Mouse (Mus musculus): ENCODE measurements around the gene Ankef1.

DNA sequence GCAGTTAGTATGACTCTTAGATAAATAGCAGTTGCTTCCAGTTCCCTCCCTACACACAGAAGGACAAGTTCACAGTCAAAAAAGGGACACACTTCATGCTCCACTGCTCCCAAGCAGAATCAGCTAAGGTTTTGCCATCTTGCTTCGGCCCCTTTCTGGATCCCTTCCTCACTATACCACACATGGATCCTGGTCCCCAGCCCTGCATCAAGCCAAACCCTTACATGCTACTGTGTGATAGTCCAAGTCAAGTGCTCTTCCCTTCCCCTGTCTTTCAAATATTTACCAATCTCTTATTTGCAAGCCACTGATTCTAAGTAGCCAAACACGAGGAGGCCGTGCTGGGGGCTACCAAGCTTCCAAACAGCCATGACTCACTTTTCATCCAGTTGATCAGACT is 16.8 kb upstream of the Ankef1 start:
- TF ChIP-seq CTCF (IDR thresholded peaks at IDR 0.05; ENCODE audit: low read depth, low read length) (no peak), POLR2A (IDR thresholded peaks at IDR 0.05; ENCODE audit: borderline replicate concordance, low read depth, low read length) (no peak)
